Mouse (Mus musculus): Measurements from ENCODE around the gene Sh3d19.

Sh3d19 gene

DNA sequence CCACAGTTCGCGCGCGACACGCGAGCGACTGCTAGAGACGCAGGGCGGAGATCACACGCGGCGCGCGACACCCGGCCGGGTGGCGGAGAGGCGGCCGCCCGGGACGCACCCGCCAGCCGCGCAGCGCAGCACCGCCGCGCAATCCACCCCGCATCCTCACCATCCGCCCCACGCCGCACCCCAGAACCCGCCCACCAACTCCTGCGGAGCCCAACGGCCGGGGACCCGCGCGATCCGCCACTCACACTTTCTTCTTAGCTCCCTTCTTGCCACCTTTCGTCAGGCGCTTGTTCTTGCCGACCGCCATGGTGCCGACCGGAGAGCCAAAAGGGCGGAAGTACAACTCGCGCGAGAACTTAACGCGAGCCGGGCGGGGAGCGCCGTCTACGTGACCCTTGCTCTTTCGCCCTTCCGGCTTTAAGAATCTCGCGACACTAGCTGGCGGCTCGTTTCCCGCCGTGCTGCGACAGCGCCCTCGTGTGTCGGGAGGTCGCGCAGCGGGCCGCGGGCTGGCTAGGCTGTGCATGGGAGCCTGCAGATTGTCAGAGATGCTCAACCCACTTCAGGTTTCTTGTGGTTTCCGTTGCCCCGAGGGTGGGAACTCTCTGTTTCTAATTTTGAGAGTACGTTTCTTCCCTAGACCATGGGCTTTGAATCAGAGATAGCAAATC, 171.5 kb downstream of the Sh3d19 start, which contains the start of gene Rps3a1:
Gene Rps3a1 (minus strand): TSS at position 440 of the 671 bp plus-strand sequence.
- peak; percentile 98 for DNase-seq

DNA sequence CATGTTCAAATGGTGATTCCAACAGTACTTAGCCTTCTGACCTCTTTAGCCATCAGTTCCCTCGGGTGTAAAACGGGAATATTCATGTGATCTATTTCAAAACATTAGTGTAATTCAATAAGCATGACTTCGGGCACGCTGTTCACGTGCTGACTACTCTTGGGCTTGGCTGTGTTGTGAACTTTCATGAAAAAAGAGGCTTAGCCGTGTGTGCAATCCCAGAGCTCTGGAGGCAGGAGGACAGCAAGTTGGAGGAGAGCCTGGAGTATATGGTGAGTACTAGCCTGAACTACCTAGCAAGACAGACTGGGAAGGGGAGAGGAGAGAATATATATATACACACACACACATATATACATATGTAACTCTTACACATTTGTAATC, 172.0 kb downstream of the Sh3d19 start:
- no peak for DNase-seq

DNA sequence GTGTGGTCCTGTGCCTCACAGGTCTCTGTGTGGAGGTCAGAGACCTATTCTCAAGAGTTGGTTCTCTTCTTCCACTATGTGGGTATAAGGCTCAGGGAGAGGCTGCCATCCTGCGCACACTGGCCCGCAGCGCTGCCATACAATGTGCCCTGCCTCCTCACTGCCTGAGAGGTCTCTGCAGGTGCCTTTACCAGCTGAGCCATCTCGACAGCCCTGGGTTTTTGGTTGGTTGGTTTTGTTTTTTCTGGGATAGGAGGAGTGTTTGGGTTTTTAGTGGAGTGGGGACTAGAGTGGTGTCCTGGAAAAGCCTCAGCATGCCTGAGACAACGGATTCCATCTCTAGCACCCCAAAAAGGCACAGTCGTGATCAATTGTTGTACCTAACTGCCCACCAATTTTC, 172.4 kb downstream of the Sh3d19 start:
- no peak for DNase-seq

DNA sequence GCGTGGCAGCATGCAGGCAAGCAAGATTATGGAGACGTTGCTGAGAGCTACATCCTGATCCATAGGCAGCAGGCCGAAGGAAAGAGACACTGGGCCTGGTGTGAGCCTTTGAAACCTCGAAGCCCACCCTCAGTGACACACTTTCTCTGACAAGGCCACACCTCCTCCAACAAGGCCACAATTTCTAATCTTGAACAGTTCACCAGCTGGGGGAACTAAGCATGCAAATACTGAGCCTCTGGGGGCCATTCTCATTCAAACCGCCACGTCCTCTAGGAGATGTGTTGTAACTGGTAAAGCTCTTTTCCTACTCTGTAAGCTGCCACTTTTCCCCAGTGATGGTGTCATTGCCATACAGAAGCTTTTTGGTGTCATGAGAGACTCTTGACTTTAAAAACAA, 178.2 kb downstream of the Sh3d19 start:
- no peak for DNase-seq

- no peak for DNase-seq
These were observed 178.6 kb downstream of the Sh3d19 start for GRCm38 (mm10) chr3:86149521-86149920.

GRCm38 (mm10) chr3:86168841-86169425, 198.0 kb downstream of the Sh3d19 start:
- no peak for DNase-seq

GRCm38 (mm10) chr3:86179714-86180113, 208.8 kb downstream of the Sh3d19 start:
- no peak for DNase-seq
